Mouse (Mus musculus) midbrain, embryonic 11.5 days (tissue): ENCODE results near the gene 0610009B22Rik. TPM values are rescaled to one million over a fixed set of nuclear protein-coding genes. Genes with fewer than 3 reads are reported as not detected.
"Not testable (repeated sequence)": the region's sequence is repeated elsewhere in the genome, so short reads cannot be mapped to it uniquely, and the experiment has no call there.

ENCODE experiments used
- ATAC-seq: fragments of 200-750 bp; cut with Nextera tagmentation; 2 replicates; pipeline ENCODE4 v1.8.0; 2017; ENCODE audit warnings: moderate TSS enrichment, moderate library complexity; ENCODE audit not compliant: low FRiP score
- DNase-seq: peaks from one replicate; pipeline ENCODE4 v3.0.0; 2015; ENCODE audit warnings: low spot score; ENCODE audit errors: missing footprints
- H3K27ac ChIP-seq: fragments of 300-500 bp; sonication (generic); 2 replicates; pipeline ENCODE4 v1.5.1; 2014; ENCODE audit warnings: low read depth, low read length
- H3K27me3 ChIP-seq: fragments of 300-500 bp; sonication (generic); 2 replicates; pipeline ENCODE4 v1.6.1; 2014; ENCODE audit warnings: mild to moderate bottlenecking, low read length, moderate library complexity, mixed read lengths; ENCODE audit not compliant: control insufficient read depth, insufficient read depth
- H3K36me3 ChIP-seq: fragments of 300-500 bp; sonication (generic); 2 replicates; pipeline ENCODE4 v1.6.1; 2014; ENCODE audit warnings: mild to moderate bottlenecking, low read length, moderate library complexity, mixed read lengths; ENCODE audit not compliant: control insufficient read depth, insufficient read depth
- H3K4me1 ChIP-seq: fragments of 300-500 bp; sonication (generic); 2 replicates; pipeline ENCODE4 v1.6.1; 2014; ENCODE audit warnings: low read length; ENCODE audit not compliant: control insufficient read depth, insufficient read depth
- H3K4me2 ChIP-seq: fragments of 300-500 bp; sonication (generic); 2 replicates; pipeline ENCODE4 v1.6.1; 2014; ENCODE audit warnings: mild to moderate bottlenecking, moderate library complexity
- H3K4me3 ChIP-seq: fragments of 300-500 bp; sonication (generic); 2 replicates; pipeline ENCODE4 v1.5.1; 2014; ENCODE audit warnings: low read depth, low read length
- H3K9ac ChIP-seq: fragments of 300-500 bp; sonication (generic); 2 replicates; pipeline ENCODE4 v1.6.1; 2014; ENCODE audit warnings: low read length
- H3K9me3 ChIP-seq: fragments of 300-500 bp; sonication (generic); 2 replicates; pipeline ENCODE4 v1.6.1; 2016; ENCODE audit warnings: low read length; ENCODE audit not compliant: control insufficient read depth
- WGBS: fragments of 180-500 bp; shearing (Covaris S2); extraction: QIAGEN DNeasy Blood & Tissue Kit; methylation state at CpG from one replicate; pipeline ENCODE4 v1.1.7; 2014; 5-methylcytosine and 5-hydroxymethylcytosine counted together
- polyA plus RNA-seq: library from polyadenylated mRNA; unstranded; fragments of >200 nt; fragmentation: Nextera tagmentation; extraction: Ambion mirVana; gene quantifications from 2 replicates; pipeline ENCODE4 v1.2.1, GENCODE M21; 2014

Gene 0610009B22Rik
- polyA plus RNA-seq, 1 experiment from 2014 or later: 98.9 TPM

GRCm38 (mm10) chr11:51690597-51690996 is 1.9 kb upstream of the 0610009B22Rik start:
- WGBS: 92% methylated on average over 1 of the region's 3 CpGs
- H3K9ac ChIP-seq, H3K4me3 ChIP-seq, DNase-seq, H3K4me2 ChIP-seq, ATAC-seq, H3K4me1 ChIP-seq, H3K27me3 ChIP-seq, H3K27ac ChIP-seq, H3K9me3 ChIP-seq, H3K36me3 ChIP-seq: not testable (repeated sequence)

GRCm38 (mm10) chr11:51689343-51689742 is 669 bp upstream of the 0610009B22Rik start:
- peak overlapping the region; percentile 66 for H3K4me2 ChIP-seq
- peaks cover 5% of the 10 kb centered on the region for H3K4me1 ChIP-seq
- H3K27me3 ChIP-seq: no peaks in the 10 kb centered on the region
- H3K36me3 ChIP-seq: no peaks in the 10 kb centered on the region
- H3K27ac ChIP-seq: peak overlapping the region; percentile 90
- H3K4me3 ChIP-seq: peak overlapping the region; percentile 67
- peak overlapping the region; percentile 73 for H3K9ac ChIP-seq
- whole genome bisulfite sequencing: 21% methylated on average over 6 of the region's 6 CpGs
- DNase-seq (no peak), ATAC-seq (no peak)
- H3K9me3 ChIP-seq: no peaks in the 10 kb centered on the region

DNA sequence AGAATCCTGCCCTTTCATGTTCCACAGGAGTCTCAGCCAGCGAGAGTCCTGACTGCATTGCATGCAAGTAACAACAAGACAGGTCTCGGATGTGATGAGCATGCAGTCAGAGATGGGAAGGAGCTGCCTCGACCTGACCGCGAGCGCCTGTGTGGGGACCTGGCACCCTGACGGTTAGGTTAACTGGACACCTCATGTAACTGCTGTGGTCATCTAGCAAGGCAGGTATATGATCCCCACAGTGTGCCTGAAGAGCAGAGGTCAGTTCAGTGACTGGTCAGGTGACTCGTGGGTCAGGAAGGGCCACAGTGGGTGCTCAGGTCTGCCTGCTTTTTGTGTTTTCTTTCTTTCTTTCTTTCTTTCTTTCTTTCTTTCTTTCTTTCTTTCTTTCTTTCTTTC is 6.7 kb downstream of the 0610009B22Rik start:
- Histone ChIP-seq H3K4me2 (no peak overlapping the region), H3K27me3 (no peaks in the 10 kb centered on the region), H3K27ac (no peak overlapping the region), H3K36me3 (no peaks in the 10 kb centered on the region), H3K9ac (no peak overlapping the region), H3K4me1 (no peaks in the 10 kb centered on the region), H3K4me3 (no peak overlapping the region), H3K9me3 (no peaks in the 10 kb centered on the region)
- WGBS: 42% methylated on average over 8 of the region's 8 CpGs
- ATAC-seq (no peak), DNase-seq (no peak)

GRCm38 (mm10) chr11:51681324-51681975 is 7.2 kb downstream of the 0610009B22Rik start:
- Histone ChIP-seq H3K4me2 (no peak overlapping the region), H3K36me3 (no peaks in the 10 kb centered on the region), H3K9ac (no peak overlapping the region), H3K9me3 (no peaks in the 10 kb centered on the region), H3K4me3 (no peak overlapping the region), H3K27me3 (no peaks in the 10 kb centered on the region), H3K4me1 (no peaks in the 10 kb centered on the region), H3K27ac (no peak overlapping the region)
- 33% methylated on average over 13 of the region's 13 CpGs for whole genome bisulfite sequencing
- ATAC-seq (no peak), DNase-seq (peak; percentile 95)

GRCm38 (mm10) chr11:51679466-51679865 is 9.2 kb downstream of the 0610009B22Rik start:
- Histone ChIP-seq H3K36me3 (no peaks in the 10 kb centered on the region), H3K9ac (no peak overlapping the region), H3K9me3 (no peaks in the 10 kb centered on the region), H3K4me3 (no peak overlapping the region), H3K4me1 (no peaks in the 10 kb centered on the region), H3K27ac (no peak overlapping the region), H3K4me2 (no peak overlapping the region), H3K27me3 (no peaks in the 10 kb centered on the region)
- WGBS: 81% methylated on average over 3 of the region's 3 CpGs
- DNase-seq (no peak), ATAC-seq (no peak)

DNA sequence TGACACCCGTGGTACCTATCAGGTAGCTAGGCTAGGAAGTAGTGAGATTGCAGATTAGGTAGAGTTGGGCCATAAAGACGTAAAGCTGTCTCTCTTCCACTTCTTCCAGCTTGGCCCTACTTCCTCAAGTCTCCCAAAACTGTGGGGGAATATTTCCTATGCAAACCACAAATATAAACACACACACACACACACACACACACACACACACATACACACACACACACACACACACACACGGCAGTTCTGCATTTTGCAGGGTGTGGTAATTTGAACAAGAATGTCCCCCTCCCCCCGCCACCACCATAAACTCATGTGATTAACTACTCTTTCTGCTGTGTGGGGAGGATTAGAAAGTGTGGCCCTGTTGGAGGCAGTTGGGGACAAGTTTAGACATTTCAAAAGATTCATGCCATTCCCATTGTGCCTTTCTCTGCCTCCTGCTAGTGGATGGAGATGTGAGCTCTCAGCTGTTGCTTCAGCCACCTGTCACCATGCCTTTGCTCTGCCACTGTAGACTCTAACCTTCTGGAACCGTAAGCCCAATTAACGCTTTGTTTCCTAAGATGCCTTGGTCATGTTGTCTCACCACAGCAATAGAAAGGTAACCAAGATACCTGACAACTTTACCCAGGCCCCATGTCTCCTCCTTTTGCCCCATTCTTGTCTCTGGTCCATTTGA is 10.8 kb downstream of the 0610009B22Rik start:
- H3K4me3 ChIP-seq: no peak overlapping the region
- H3K9ac ChIP-seq: no peak overlapping the region
- H3K9me3 ChIP-seq: no peaks in the 10 kb centered on the region
- DNase-seq: no peak
- no peaks in the 10 kb centered on the region for H3K27me3 ChIP-seq
- no peak overlapping the region for H3K27ac ChIP-seq
- ATAC-seq: no peak
- H3K4me2 ChIP-seq: no peak overlapping the region
- WGBS: 75% methylated on average over 6 of the region's 6 CpGs
- H3K36me3 ChIP-seq: no peaks in the 10 kb centered on the region
- no peaks in the 10 kb centered on the region for H3K4me1 ChIP-seq

- DNase-seq: no peak
- WGBS: 77% methylated on average over 5 of the region's 5 CpGs
- H3K27me3 ChIP-seq: no peaks in the 10 kb centered on the region
- no peak overlapping the region for H3K9ac ChIP-seq
- no peaks in the 10 kb centered on the region for H3K4me1 ChIP-seq
- H3K4me3 ChIP-seq: no peak overlapping the region
- ATAC-seq: no peak
- no peaks in the 10 kb centered on the region for H3K9me3 ChIP-seq
- H3K36me3 ChIP-seq: no peaks in the 10 kb centered on the region
- H3K27ac ChIP-seq: no peak overlapping the region
- H3K4me2 ChIP-seq: no peak overlapping the region
Measured at GRCm38 (mm10) chr11:51675386-51675785, 13.3 kb downstream of the 0610009B22Rik start.

GRCm38 (mm10) chr11:51673291-51673690 is 15.4 kb downstream of the 0610009B22Rik start:
- no peak overlapping the region for H3K4me3 ChIP-seq
- H3K9ac ChIP-seq: no peak overlapping the region
- DNase-seq (no peak), ATAC-seq (no peak)
- no peaks in the 10 kb centered on the region for H3K36me3 ChIP-seq
- no peak overlapping the region for H3K4me2 ChIP-seq
- WGBS: 83% methylated on average over 9 of the region's 9 CpGs
- H3K27ac ChIP-seq: no peak overlapping the region
- H3K9me3 ChIP-seq: no peaks in the 10 kb centered on the region
- H3K27me3 ChIP-seq: no peaks in the 10 kb centered on the region
- no peaks in the 10 kb centered on the region for H3K4me1 ChIP-seq

DNA sequence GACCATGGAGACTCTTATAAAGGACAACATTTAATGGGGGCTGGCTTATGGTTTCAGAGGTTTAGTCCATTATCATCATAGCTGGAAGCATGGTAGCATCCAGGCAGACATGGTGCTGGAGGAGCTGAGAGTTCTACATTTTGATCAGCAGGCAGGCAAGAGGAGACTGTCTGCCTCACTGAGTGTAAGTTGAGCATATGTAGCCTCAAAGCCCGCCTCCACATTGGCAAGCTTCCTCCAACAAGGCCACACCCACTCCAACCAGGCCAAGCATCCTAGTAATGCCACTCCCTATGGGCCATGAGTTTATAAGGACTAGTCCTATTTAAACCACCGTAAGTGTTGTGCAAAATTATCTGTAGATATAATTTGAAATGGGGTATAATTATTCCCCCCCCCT is 17.3 kb downstream of the 0610009B22Rik start:
- no peak for DNase-seq
- Histone ChIP-seq H3K9ac (no peak overlapping the region), H3K9me3 (no peaks in the 10 kb centered on the region), H3K4me3 (no peak overlapping the region), H3K27ac (no peak overlapping the region), H3K4me2 (no peak overlapping the region), H3K4me1 (no peaks in the 10 kb centered on the region), H3K27me3 (no peaks in the 10 kb centered on the region), H3K36me3 (no peaks in the 10 kb centered on the region)
- WGBS: 78% methylated on average over 2 of the region's 2 CpGs
- ATAC-seq: no peak
